8 mouse cellular contexts compared by ENCODE assay signal in the genomic region with DNA sequence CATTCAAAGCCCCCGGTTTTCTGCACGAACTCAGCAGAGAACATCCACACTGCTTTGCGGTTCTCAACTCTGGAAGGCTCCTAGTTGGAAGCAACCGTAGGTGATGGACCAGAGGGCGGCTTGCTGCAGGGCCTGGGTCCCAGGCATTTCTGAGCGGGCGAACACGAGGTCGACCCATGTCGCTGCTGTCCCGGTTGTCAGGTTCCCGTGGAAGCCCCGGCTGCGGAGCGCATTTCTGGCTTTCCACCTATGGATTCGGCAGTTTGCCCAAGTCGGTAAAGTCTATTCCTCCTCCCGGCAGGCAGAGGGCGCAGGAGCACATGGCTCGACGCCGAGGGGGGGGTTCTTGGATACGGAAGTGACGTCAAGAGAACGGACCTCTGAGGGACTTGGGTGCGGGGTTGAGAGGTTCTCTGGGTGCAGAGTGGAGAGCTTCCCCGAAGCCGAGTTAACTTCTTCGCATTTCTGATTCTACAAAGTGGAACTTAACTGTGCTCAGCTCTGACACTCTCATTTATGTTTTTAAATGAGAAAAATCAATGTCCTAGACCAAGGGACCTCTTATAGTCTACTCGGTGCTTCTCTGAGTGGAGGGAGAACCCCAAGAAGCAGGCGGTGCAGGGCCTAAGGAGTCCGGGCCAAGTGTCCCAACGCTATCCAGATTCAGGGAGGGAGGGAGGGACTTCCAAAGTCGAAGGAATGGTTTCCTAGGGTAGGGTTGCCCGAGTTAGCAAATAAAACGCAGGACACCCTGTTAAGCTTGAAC. TPM values are rescaled to one million over a fixed set of nuclear protein-coding genes. Genes with fewer than 3 reads are reported as not detected.
DNase-seq lines count a peak whose midpoint lies in the region; ATAC-seq and TF ChIP-seq lines count a peak whose summit lies in the region.

No protein-coding gene starts in this region.

- H3K27me3 ChIP-seq in embryonic facial prominence, embryonic 13.5 days = no peaks in the 10 kb centered on the region
- H3K27me3 ChIP-seq in heart, embryonic 10.5 days (ENCODE audit: insufficient read depth, poor library complexity, severe bottlenecking) = peaks cover 24% of the 10 kb centered on the region; the same call in 1 of the 2 replicates
- 0 out of 2 replicates have a peak, but pooled peaks cover 6% of the 10 kb centered on the region for H3K27me3 ChIP-seq in kidney, embryonic 15.5 days
- peaks cover 6% of the 10 kb centered on the region; the same call in 1 of the 2 replicates for H3K27me3 ChIP-seq in limb, embryonic 15.5 days
- H3K27me3 ChIP-seq in midbrain, postnatal 0 days (ENCODE audit: insufficient read depth, low read length) = no peaks in the 10 kb centered on the region

- peaks cover 8% of the 10 kb centered on the region for H3K4me1 ChIP-seq in embryonic facial prominence, embryonic 13.5 days
- peaks cover 7% of the 10 kb centered on the region; the same call in 1 of the 2 replicates for H3K4me1 ChIP-seq in heart, embryonic 10.5 days
- H3K4me1 ChIP-seq in kidney, embryonic 15.5 days = peaks cover 11% of the 10 kb centered on the region
- peaks cover 8% of the 10 kb centered on the region; the same call in 1 of the 2 replicates for H3K4me1 ChIP-seq in limb, embryonic 15.5 days
- no peaks in the 10 kb centered on the region for H3K4me1 ChIP-seq in midbrain, postnatal 0 days (ENCODE audit: insufficient read depth, low read length)

- TF ChIP-seq CTCF in midbrain, postnatal 0 days (IDR thresholded peaks at IDR 0.05) = peak; percentile 97

- H3K9ac ChIP-seq in embryonic facial prominence, embryonic 13.5 days = peak overlapping the region; percentile 74
- H3K9ac ChIP-seq in kidney, embryonic 15.5 days = peak overlapping the region; percentile 49
- 0 out of 2 replicates have a peak overlapping the region, but pooled peaks have one; percentile 24 for H3K9ac ChIP-seq in limb, embryonic 15.5 days
- H3K9ac ChIP-seq in midbrain, postnatal 0 days (replicated peaks; ENCODE audit: low read length, poor library complexity, severe bottlenecking) = peak overlapping the region; percentile 37

- H3K4me3 ChIP-seq in embryonic facial prominence, embryonic 13.5 days = peak overlapping the region; percentile 42
- peak overlapping the region; percentile 57 for H3K4me3 ChIP-seq in heart, embryonic 10.5 days
- H3K4me3 ChIP-seq in kidney, embryonic 15.5 days (replicated peaks) = peak overlapping the region; percentile 42
- peak overlapping the region; percentile 35 for H3K4me3 ChIP-seq in limb, embryonic 15.5 days
- H3K4me3 ChIP-seq in midbrain, postnatal 0 days (ENCODE audit: low read depth, low read length) = peak overlapping the region; percentile 29

- H3K27ac ChIP-seq in embryonic facial prominence, embryonic 13.5 days = peak overlapping the region; percentile 44; the same call in 1 of the 2 replicates
- peak overlapping the region; percentile 83 for H3K27ac ChIP-seq in heart, embryonic 10.5 days
- 0 out of 2 replicates have a peak overlapping the region, but pooled peaks have one; percentile 27 for H3K27ac ChIP-seq in kidney, embryonic 15.5 days
- H3K27ac ChIP-seq in limb, embryonic 15.5 days = no peak overlapping the region
- H3K27ac ChIP-seq in midbrain, postnatal 0 days (ENCODE audit: low read depth, low read length) = peak overlapping the region; percentile 19; the same call in 1 of the 2 replicates

- ATAC-seq in embryonic facial prominence, embryonic 13.5 days (ENCODE audit: insufficient number of reproducible peaks, insufficient read depth, low FRiP score, low TSS enrichment, low read depth) = no peak
- peak; percentile 70; the same call in 1 of the 2 replicates for ATAC-seq in kidney, embryonic 15.5 days (replicated peaks; ENCODE audit: low FRiP score)
- ATAC-seq in limb, embryonic 15.5 days (ENCODE audit: insufficient number of reproducible peaks, low FRiP score, low TSS enrichment, low read depth) = no peak
- ATAC-seq in midbrain, postnatal 0 days (ENCODE audit: low FRiP score) = peak; percentile 84

- H3K4me2 ChIP-seq in embryonic facial prominence, embryonic 13.5 days = peak overlapping the region; percentile 77
- H3K4me2 ChIP-seq in kidney, embryonic 15.5 days = peak overlapping the region; percentile 80
- peak overlapping the region; percentile 68 for H3K4me2 ChIP-seq in limb, embryonic 15.5 days
- peak overlapping the region; percentile 52 for H3K4me2 ChIP-seq in midbrain, postnatal 0 days (ENCODE audit: low read depth, low read length, poor library complexity, severe bottlenecking)

- H3K9me3 ChIP-seq in embryonic facial prominence, embryonic 13.5 days = no peaks in the 10 kb centered on the region
- no peaks in the 10 kb centered on the region for H3K9me3 ChIP-seq in heart, embryonic 10.5 days
- no peaks in the 10 kb centered on the region for H3K9me3 ChIP-seq in kidney, embryonic 15.5 days (replicated peaks)
- no peaks in the 10 kb centered on the region for H3K9me3 ChIP-seq in limb, embryonic 15.5 days
- H3K9me3 ChIP-seq in midbrain, postnatal 0 days (ENCODE audit: low read length) = no peaks in the 10 kb centered on the region

- no peaks in the 10 kb centered on the region for H3K36me3 ChIP-seq in embryonic facial prominence, embryonic 13.5 days
- no peaks in the 10 kb centered on the region for H3K36me3 ChIP-seq in heart, embryonic 10.5 days
- H3K36me3 ChIP-seq in kidney, embryonic 15.5 days = no peaks in the 10 kb centered on the region
- no peaks in the 10 kb centered on the region for H3K36me3 ChIP-seq in limb, embryonic 15.5 days
- no peaks in the 10 kb centered on the region for H3K36me3 ChIP-seq in midbrain, postnatal 0 days (ENCODE audit: insufficient read depth, low read length)

- 13% methylated on average over 36 of the region's 36 CpGs for WGBS in embryonic facial prominence, embryonic 13.5 days
- 14% methylated on average over 36 of the region's 36 CpGs for WGBS in heart, embryonic 10.5 days
- WGBS in kidney, embryonic 15.5 days = 13% methylated on average over 36 of the region's 36 CpGs
- WGBS in limb, embryonic 15.5 days = 13% methylated on average over 36 of the region's 36 CpGs
- 14% methylated on average over 36 of the region's 36 CpGs for WGBS in midbrain, postnatal 0 days

- DNase-seq in 3134 (ENCODE audit: extremely low read depth, insufficient read length, low spot score) = peak; percentile 79
- peak; percentile 84 to 89 for DNase-seq in adrenal gland, postnatal 36 days
- DNase-seq in heart, embryonic 10.5 days (ENCODE audit: low spot score) = peak; percentile 92
- DNase-seq in midbrain, postnatal 0 days (ENCODE audit: low spot score) = peak; percentile 96
- peak; percentile 52 to 77 for DNase-seq in spleen, postnatal 4 days (ENCODE audit: low spot score in 2 of 2)

RNA-seq across cellular contexts. Expression of a gene that starts 37.2 kb away (rescaled TPM):
- total RNA-seq in adrenal gland, postnatal 36 days (2021) = 10 to 100 TPM; 51.6 to 70.4 TPM
- 31.5 and 36.3 TPM in 2 replicates for polyA plus RNA-seq in embryonic facial prominence, embryonic 13.5 days (2015; fragmentation: Nextera tagmentation; extraction: Ambion mirVana)
- 4.0 and 4.7 TPM in 2 replicates for polyA plus RNA-seq in heart, embryonic 10.5 days (2016; fragmentation: Nextera tagmentation; extraction: Ambion mirVana)
- polyA plus RNA-seq in kidney, embryonic 15.5 days (2015; fragmentation: Nextera tagmentation; extraction: Ambion mirVana) = 19.4 and 20.3 TPM in 2 replicates
- polyA plus RNA-seq in limb, embryonic 15.5 days (2015; fragmentation: Nextera tagmentation; extraction: Ambion mirVana) = 27.0 and 27.1 TPM in 2 replicates
- 20.2 and 29.3 TPM in 2 replicates for total RNA-seq in midbrain, postnatal 0 days (2014; rRNA removed)
- polyA plus RNA-seq in midbrain, postnatal 0 days (2015; fragmentation: Nextera tagmentation; extraction: Ambion mirVana) = 21.7 and 28.5 TPM in 2 replicates

RNA-seq across cellular contexts. Expression of a gene that starts 41.6 kb away (rescaled TPM):
- 10 to 100 TPM in 1 of 2 experiments, 1 to 10 TPM in 1; 8.1 to 12.0 TPM for total RNA-seq in adrenal gland, postnatal 36 days (2021)
- polyA plus RNA-seq in embryonic facial prominence, embryonic 13.5 days (2015; fragmentation: Nextera tagmentation; extraction: Ambion mirVana) = 8.2 and 11.0 TPM in 2 replicates
- polyA plus RNA-seq in heart, embryonic 10.5 days (2016; fragmentation: Nextera tagmentation; extraction: Ambion mirVana) = 4.1 and 6.5 TPM in 2 replicates
- 6.8 and 7.1 TPM in 2 replicates for polyA plus RNA-seq in kidney, embryonic 15.5 days (2015; fragmentation: Nextera tagmentation; extraction: Ambion mirVana)
- 5.5 and 5.7 TPM in 2 replicates for polyA plus RNA-seq in limb, embryonic 15.5 days (2015; fragmentation: Nextera tagmentation; extraction: Ambion mirVana)
- 22.3 and 25.2 TPM in 2 replicates for total RNA-seq in midbrain, postnatal 0 days (2014; rRNA removed)
- 25.9 and 26.8 TPM in 2 replicates for polyA plus RNA-seq in midbrain, postnatal 0 days (2015; fragmentation: Nextera tagmentation; extraction: Ambion mirVana)

Comparison
In these comparisons a context has a peak if more than half of its experiments do, and no peak if none do; other contexts are left out.
1. ATAC-seq: peak in kidney, embryonic 15.5 days (single experiment) and midbrain, postnatal 0 days (single experiment); none in embryonic facial prominence, embryonic 13.5 days (single experiment) and limb, embryonic 15.5 days (single experiment).
2. H3K9ac ChIP-seq: peak in every context shown above with its lines; median percentile 74 in embryonic facial prominence, embryonic 13.5 days; 49 in kidney, embryonic 15.5 days; 37 in midbrain, postnatal 0 days; 24 in limb, embryonic 15.5 days.
3. Peak in every context shown above with its lines, with median percentiles within 50 percentile points of each other: DNase-seq, H3K4me2 ChIP-seq and H3K4me3 ChIP-seq.